Mouse (Mus musculus): Measurements from ENCODE around the gene Vasn.
"Not testable (repeated sequence)": the region's sequence is repeated elsewhere in the genome, so short reads cannot be mapped to it uniquely, and the experiment has no call there.

The Vasn gene

GRCm38 (mm10) chr16:4667190-4667808, 27.6 kb downstream of the Vasn start:
- peak; percentile 62 to 70 for DNase-seq (ENCODE audit: low spot score in 2 of 2)

GRCm38 (mm10) chr16:4670317-4670716, 30.6 kb downstream of the Vasn start:
- no peak for DNase-seq (ENCODE audit: low spot score in 2 of 2)

GRCm38 (mm10) chr16:4674091-4674490, 34.4 kb downstream of the Vasn start:
- DNase-seq (ENCODE audit: low spot score in 2 of 2): no peak

- DNase-seq (ENCODE audit: low spot score in 2 of 2): no peak
Measured at GRCm38 (mm10) chr16:4676836-4677235, 37.1 kb downstream of the Vasn start.

- no peak for DNase-seq (ENCODE audit: low spot score in 2 of 2)
Measured at GRCm38 (mm10) chr16:4678080-4678479, 38.3 kb downstream of the Vasn start.

GRCm38 (mm10) chr16:4679121-4680018, 39.6 kb downstream of the Vasn start, which contains the start of gene Coro7:
TSS of gene Coro7 (minus strand) at chr16:4679777.
- peak; percentile 65 to 82 for DNase-seq (ENCODE audit: low spot score in 2 of 2)

GRCm38 (mm10) chr16:4680922-4681455, 41.2 kb downstream of the Vasn start:
- not testable (repeated sequence) for DNase-seq (ENCODE audit: low spot score in 2 of 2)

- DNase-seq (ENCODE audit: low spot score in 2 of 2): no peak
Measured at GRCm38 (mm10) chr16:4682628-4683179, 43.0 kb downstream of the Vasn start.

GRCm38 (mm10) chr16:4683193-4683580, 43.4 kb downstream of the Vasn start:
- DNase-seq (ENCODE audit: low spot score in 2 of 2): no peak

GRCm38 (mm10) chr16:4683581-4684456, 44.1 kb downstream of the Vasn start:
- peak; percentile 92 to 96 for DNase-seq (ENCODE audit: low spot score in 2 of 2)

GRCm38 (mm10) chr16:4684457-4684791, 44.7 kb downstream of the Vasn start:
- DNase-seq (ENCODE audit: low spot score in 2 of 2): no peak

- not testable (repeated sequence) for DNase-seq (ENCODE audit: low spot score in 2 of 2)
Measured at GRCm38 (mm10) chr16:4689371-4689770, 49.6 kb downstream of the Vasn start.
